Mouse (Mus musculus): ENCODE results near the gene Stmnd1.
"Not testable (repeated sequence)": the region's sequence is repeated elsewhere in the genome, so short reads cannot be mapped to it uniquely, and the experiment has no call there.

Stmnd1 gene

GRCm38 (mm10) chr13:46290537-46290936 lies 17.0 kb downstream of the Stmnd1 start:
- DNase-seq (ENCODE audit: low spot score) = no peak

GRCm38 (mm10) chr13:46294365-46294764 lies 20.8 kb downstream of the Stmnd1 start:
- no peak for DNase-seq (ENCODE audit: low spot score)

GRCm38 (mm10) chr13:46297701-46298100 lies 24.2 kb downstream of the Stmnd1 start:
- no peak for DNase-seq (ENCODE audit: low spot score)

GRCm38 (mm10) chr13:46310790-46311189 lies 37.3 kb downstream of the Stmnd1 start:
- peak; percentile 19 for DNase-seq (ENCODE audit: low spot score)

- no peak for DNase-seq (ENCODE audit: low spot score)
These were observed 39.7 kb downstream of the Stmnd1 start for GRCm38 (mm10) chr13:46313176-46313575.

GRCm38 (mm10) chr13:46315165-46315564 lies 41.6 kb downstream of the Stmnd1 start:
- no peak for DNase-seq (ENCODE audit: low spot score)

- no peak for DNase-seq (ENCODE audit: low spot score)
These were observed 52.9 kb downstream of the Stmnd1 start for GRCm38 (mm10) chr13:46326351-46326985.

- DNase-seq (ENCODE audit: low spot score) = no peak
These were observed 61.5 kb downstream of the Stmnd1 start for GRCm38 (mm10) chr13:46335020-46335419.

- not testable (repeated sequence) for DNase-seq (ENCODE audit: low spot score)
These were observed 62.8 kb downstream of the Stmnd1 start for GRCm38 (mm10) chr13:46336281-46336680.

- DNase-seq (ENCODE audit: low spot score) = no peak
These were observed 64.3 kb downstream of the Stmnd1 start for GRCm38 (mm10) chr13:46337791-46338190.

- no peak for DNase-seq (ENCODE audit: low spot score)
These were observed 66.4 kb downstream of the Stmnd1 start for GRCm38 (mm10) chr13:46339954-46340353.

GRCm38 (mm10) chr13:46340583-46340982 lies 67.1 kb downstream of the Stmnd1 start:
- DNase-seq (ENCODE audit: low spot score) = no peak

- no peak for DNase-seq (ENCODE audit: low spot score)
These were observed 67.9 kb downstream of the Stmnd1 start for GRCm38 (mm10) chr13:46341419-46341818.

- peak; percentile 34 for DNase-seq (ENCODE audit: low spot score)
These were observed 69.7 kb downstream of the Stmnd1 start for GRCm38 (mm10) chr13:46343226-46343625.

GRCm38 (mm10) chr13:46346830-46347512 lies 73.5 kb downstream of the Stmnd1 start:
- no peak for DNase-seq (ENCODE audit: low spot score)

GRCm38 (mm10) chr13:46349664-46350063 lies 76.1 kb downstream of the Stmnd1 start:
- no peak for DNase-seq (ENCODE audit: low spot score)
